Mouse (Mus musculus) frontal cortex, adult 2 months (tissue): Measurements from ENCODE around the gene Psg28. TPM values are rescaled to one million over a fixed set of nuclear protein-coding genes. Genes with fewer than 3 reads are reported as not detected.
"Not testable (repeated sequence)": the region's sequence is repeated elsewhere in the genome, so short reads cannot be mapped to it uniquely, and the experiment has no call there.

Experiments
- DNase-seq, 2 experiments: peaks; one replicate each; pipeline ENCODE4 v3.0.0; 2022; ENCODE audit warnings: low spot score in 1 of 2; ENCODE audit errors: extremely low spot score in 1 of 2
- polyA plus RNA-seq: library from polyadenylated mRNA; depleted of rRNA; stranded (reverse); fragments of >200 nt; gene quantifications from 2 replicates; pipeline ENCODE4 v1.2.3, GENCODE M21; 2012; rRNA removed

The Psg28 gene
- 0.10 and 0.53 TPM in 2 replicates for polyA plus RNA-seq

DNA sequence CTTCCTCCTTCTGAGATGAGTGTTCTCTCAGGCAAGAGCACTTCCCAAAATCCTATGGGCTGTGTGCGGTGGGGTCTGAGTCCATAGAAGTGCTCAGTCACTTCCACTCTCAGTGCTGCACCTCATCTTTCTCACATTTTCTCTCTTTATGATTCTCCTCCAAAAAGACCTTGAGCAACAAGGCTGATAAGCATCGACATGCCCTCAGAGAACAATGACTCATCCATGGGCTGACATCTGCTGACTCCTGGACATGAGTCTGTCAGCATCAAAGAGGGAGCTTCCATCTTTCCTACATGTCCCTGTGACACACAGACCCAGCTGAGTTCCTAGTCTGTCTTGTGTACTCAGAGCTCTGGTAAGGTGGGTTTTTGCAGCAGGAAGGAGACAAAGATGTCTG, at the start of gene Psg28:
Gene Psg28, minus strand, starts transcription at position 101 of the 400 bp plus-strand sequence.
- DNase-seq: not testable (repeated sequence)

DNA sequence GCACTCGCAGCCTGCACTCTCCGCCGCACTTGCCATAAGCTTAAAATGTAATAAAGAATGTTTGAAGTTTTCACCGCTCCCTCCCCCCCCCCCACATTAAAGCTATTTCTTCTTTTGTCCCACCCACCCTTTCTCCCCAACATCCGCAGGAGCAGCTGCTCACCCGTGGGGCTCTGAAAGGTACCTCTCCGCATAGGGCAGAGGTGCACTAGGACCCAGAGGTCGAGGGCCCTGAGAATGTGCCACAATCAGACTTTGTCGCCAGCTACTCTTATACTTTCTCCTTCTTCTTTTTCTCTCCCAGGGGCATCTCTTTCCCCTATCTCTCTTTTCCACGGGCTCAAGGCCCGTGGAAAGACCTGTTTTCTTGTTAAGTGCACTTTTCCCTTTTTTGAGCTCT, 28.4 kb downstream of the Psg28 start:
- no peak for DNase-seq

DNA sequence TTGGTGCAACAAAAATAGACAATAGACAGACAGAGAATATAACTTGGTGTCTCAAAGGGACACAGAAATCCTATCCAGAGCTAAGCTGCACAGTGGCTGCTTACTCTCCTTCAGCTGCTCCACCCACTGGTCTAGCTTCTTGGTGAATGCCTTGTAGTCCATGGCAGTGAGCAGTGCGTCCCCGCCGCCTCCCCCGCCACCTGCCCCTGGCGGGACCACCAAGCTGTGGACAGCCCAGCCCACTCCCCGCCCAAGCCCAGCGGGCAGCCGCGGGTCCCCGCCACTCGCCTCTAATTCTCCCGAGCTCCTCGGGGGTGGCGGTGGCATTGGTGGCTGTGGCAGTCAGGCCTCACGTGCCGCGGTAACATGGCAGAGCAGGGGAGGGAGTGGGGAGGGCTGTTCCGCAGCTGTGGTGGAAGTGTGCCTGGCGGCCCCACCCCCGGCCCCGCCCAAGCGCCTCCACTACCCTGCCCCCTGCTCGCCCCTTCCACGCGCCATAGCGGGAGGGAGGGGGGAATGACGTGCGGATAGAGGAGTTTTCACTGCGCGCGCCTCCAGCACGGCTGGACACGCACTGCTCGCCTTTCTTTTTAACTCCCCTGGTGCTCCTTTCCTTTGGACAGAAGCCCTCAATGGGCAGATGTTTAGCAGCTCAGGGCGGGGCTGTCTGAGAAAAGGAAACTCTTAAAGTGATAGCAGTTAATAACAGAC, 29.2 kb downstream of the Psg28 start:
- DNase-seq: no peak

DNA sequence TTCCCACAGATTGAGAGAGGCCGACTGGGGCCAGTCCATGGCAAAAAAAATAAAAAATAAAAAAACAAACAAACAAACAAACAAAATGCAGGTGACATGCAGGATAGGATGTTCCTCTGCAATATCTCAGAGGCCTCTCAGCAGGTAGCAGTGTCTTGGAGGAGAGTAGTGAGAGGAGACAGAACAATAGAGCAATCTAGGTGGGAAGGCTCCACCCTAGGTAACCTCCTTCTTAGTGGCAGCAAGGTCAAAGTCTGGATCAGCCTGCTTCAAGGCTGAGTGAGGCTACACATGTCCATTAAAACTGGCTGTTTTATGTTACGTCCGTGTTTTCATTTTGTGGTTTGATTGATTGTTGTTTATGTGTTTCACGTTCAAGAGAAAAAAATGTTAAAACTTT, 40.4 kb downstream of the Psg28 start:
- DNase-seq: not testable (repeated sequence)

DNA sequence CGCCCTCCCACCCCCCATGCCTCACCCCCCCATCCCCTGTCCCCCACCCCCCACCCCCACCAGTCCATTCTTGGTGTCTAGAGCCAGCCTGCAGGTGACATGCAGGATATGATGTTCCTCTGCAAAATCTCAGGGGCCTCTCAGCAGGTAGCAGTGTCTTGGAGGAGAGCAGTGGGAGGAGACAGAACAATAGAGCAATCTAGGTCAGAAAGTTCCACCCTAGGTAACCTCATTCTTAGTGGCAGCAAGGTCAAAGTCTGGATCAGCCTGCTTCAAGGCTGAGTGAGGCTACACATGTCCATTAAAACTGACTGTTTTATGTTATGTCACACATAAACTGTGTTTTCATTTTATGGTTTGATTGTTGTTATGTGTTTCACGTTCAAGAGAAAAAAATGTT, 53.5 kb downstream of the Psg28 start:
- DNase-seq: no peak

Other genes with a start within 250 kb of the Psg28 start
- gene Mill1, start 186.7 kb downstream of the Psg28 start, polyA plus RNA-seq: not detected in 2 replicates
- 0.84 and 3.1 TPM in 2 replicates for gene Psg18, start 77.0 kb downstream of the Psg28 start, polyA plus RNA-seq
- not detected in 2 replicates for gene Psg26, start 52.1 kb upstream of the Psg28 start, polyA plus RNA-seq
- gene Psg25, start 100.2 kb upstream of the Psg28 start, polyA plus RNA-seq: 0.08 and 0.27 TPM in 2 replicates
- gene Psg27, start 135.3 kb upstream of the Psg28 start, polyA plus RNA-seq: 0.68 and 2.5 TPM in 2 replicates
- 0.12 and 0.71 TPM in 2 replicates for gene Psg23, start 184.5 kb upstream of the Psg28 start, polyA plus RNA-seq
- 1.4 and 2.6 TPM in 2 replicates for gene Psg21, start 224.7 kb upstream of the Psg28 start, polyA plus RNA-seq